Mouse (Mus musculus) bone marrow, adult 2 months (tissue): ENCODE results near the gene Mrpl51. TPM values are rescaled to one million over a fixed set of nuclear protein-coding genes. Genes with fewer than 3 reads are reported as not detected.

Experiments used
- H3K27ac ChIP-seq: fragments of 200-500 bp; 2 replicates; pipeline ENCODE4 v1.5.1; 2012; ENCODE audit warnings: low read depth, mild to moderate bottlenecking, control low read depth, inconsistent platforms, low read length; ENCODE audit not compliant: control insufficient read depth, poor library complexity, insufficient read depth
- H3K4me1 ChIP-seq: fragments of 200-500 bp; 2 replicates; pipeline ENCODE4 v1.6.1; 2011; ENCODE audit warnings: low read length; ENCODE audit not compliant: control insufficient read depth, insufficient read depth
- H3K4me3 ChIP-seq: fragments of 200-500 bp; replicated peaks from 2 replicates; pipeline ENCODE3; 2011; ENCODE audit warnings: mild to moderate bottlenecking, low read depth, low read length, control low read depth; ENCODE audit not compliant: control insufficient read depth
- CTCF ChIP-seq: fragments of 200-500 bp; IDR thresholded peaks from 2 replicates; pipeline ENCODE4 v1.5.1; 2011; ENCODE audit warnings: low read length, control low read depth; ENCODE audit not compliant: control insufficient read depth, insufficient read depth
- POLR2A ChIP-seq: fragments of 200-500 bp; IDR thresholded peaks from 2 replicates; pipeline ENCODE4 v1.6.1; 2011; ENCODE audit warnings: low read depth, mild to moderate bottlenecking, control low read depth, low read length, borderline replicate concordance; ENCODE audit not compliant: control insufficient read depth
- WGBS: fragments of 180-500 bp; shearing (Covaris S2); methylation state at CpG from one replicate; pipeline ENCODE4 v1.1.7; 2018; 5-methylcytosine and 5-hydroxymethylcytosine counted together
- polyA plus RNA-seq: library from polyadenylated mRNA; stranded (reverse); fragments of >200 nt; gene quantifications from 2 replicates; pipeline ENCODE4 v1.2.4, GENCODE M21; 2011; ENCODE audit warnings: low replicate concordance; ENCODE audit not compliant: missing spikeins, insufficient read depth, insufficient read length

The Mrpl51 gene
- polyA plus RNA-seq, 1 experiment = 193 TPM

GRCm38 (mm10) chr6:125172474-125172873, 19.1 kb upstream of the Mrpl51 start:
- Histone ChIP-seq H3K27ac (no peak overlapping the region), H3K4me3 (no peak overlapping the region), H3K4me1 (no peaks in the 10 kb centered on the region)
- 93% methylated on average over 2 of the region's 2 CpGs for WGBS
- TF ChIP-seq CTCF = no peak
- no peak for TF ChIP-seq POLR2A

- WGBS = 95% methylated on average over 7 of the region's 7 CpGs
- no peak overlapping the region for H3K4me3 ChIP-seq
- no peaks in the 10 kb centered on the region for H3K4me1 ChIP-seq
- TF ChIP-seq POLR2A = no peak
- no peak for TF ChIP-seq CTCF
- no peak overlapping the region for H3K27ac ChIP-seq
Measured at GRCm38 (mm10) chr6:125173256-125173655, 18.3 kb upstream of the Mrpl51 start.

GRCm38 (mm10) chr6:125175469-125175868, 16.1 kb upstream of the Mrpl51 start:
- Histone ChIP-seq H3K4me3 (no peak overlapping the region), H3K27ac (no peak overlapping the region), H3K4me1 (no peaks in the 10 kb centered on the region)
- TF ChIP-seq CTCF (no peak), POLR2A (no peak)
- WGBS = 95% methylated on average over 5 of the region's 5 CpGs

GRCm38 (mm10) chr6:125179601-125180000, 12.0 kb upstream of the Mrpl51 start:
- H3K27ac ChIP-seq = no peak overlapping the region
- TF ChIP-seq POLR2A (no peak), CTCF (no peak)
- H3K4me1 ChIP-seq = no peaks in the 10 kb centered on the region
- H3K4me3 ChIP-seq = no peak overlapping the region
- 94% methylated on average over 7 of the region's 7 CpGs for WGBS

GRCm38 (mm10) chr6:125182133-125182532, 9.5 kb upstream of the Mrpl51 start:
- no peaks in the 10 kb centered on the region for H3K4me1 ChIP-seq
- H3K4me3 ChIP-seq = no peak overlapping the region
- H3K27ac ChIP-seq = no peak overlapping the region
- 86% methylated on average over 5 of the region's 5 CpGs for WGBS
- no peak for TF ChIP-seq CTCF
- no peak for TF ChIP-seq POLR2A

- no peak overlapping the region for H3K27ac ChIP-seq
- TF ChIP-seq POLR2A = no peak
- no peak for TF ChIP-seq CTCF
- H3K4me3 ChIP-seq = no peak overlapping the region
- 95% methylated on average over 10 of the region's 10 CpGs for WGBS
- peaks cover 1% of the 10 kb centered on the region; the same call in 1 of the 2 replicates for H3K4me1 ChIP-seq
Measured at GRCm38 (mm10) chr6:125186203-125186602, 5.4 kb upstream of the Mrpl51 start.

GRCm38 (mm10) chr6:125190816-125191215, 785 bp upstream of the Mrpl51 start:
- Histone ChIP-seq H3K27ac (no peak overlapping the region; the same call in 1 of the 2 replicates), H3K4me3 (peak overlapping the region; percentile 98), H3K4me1 (peaks cover 1% of the 10 kb centered on the region; the same call in 1 of the 2 replicates)
- no peak for TF ChIP-seq CTCF
- TF ChIP-seq POLR2A = no peak

- peaks cover 1% of the 10 kb centered on the region; the same call in 1 of the 2 replicates for H3K4me1 ChIP-seq
- H3K27ac ChIP-seq = peak overlapping the region; percentile 98
- under 1% methylated on average over 34 of the region's 34 CpGs for WGBS
- H3K4me3 ChIP-seq = peak overlapping the region; percentile 93
- TF ChIP-seq CTCF = no peak
- no peak; the same call in 1 of the 2 replicates for TF ChIP-seq POLR2A
Measured at GRCm38 (mm10) chr6:125192016-125192714, 564 bp downstream of the Mrpl51 start.
